Mouse (Mus musculus) ES-Bruce4 (cell line): Measurements from ENCODE around the gene Abcg8.

Experiments
- CTCF ChIP-seq: IDR thresholded peaks from one replicate; pipeline ENCODE4 v1.8.1; 2011; ENCODE audit warnings: low read depth, low read length
- EP300 ChIP-seq: IDR thresholded peaks from 2 replicates; pipeline ENCODE4 v1.6.1; 2011; ENCODE audit warnings: low read depth, low read length; ENCODE audit not compliant: insufficient read depth

DNA sequence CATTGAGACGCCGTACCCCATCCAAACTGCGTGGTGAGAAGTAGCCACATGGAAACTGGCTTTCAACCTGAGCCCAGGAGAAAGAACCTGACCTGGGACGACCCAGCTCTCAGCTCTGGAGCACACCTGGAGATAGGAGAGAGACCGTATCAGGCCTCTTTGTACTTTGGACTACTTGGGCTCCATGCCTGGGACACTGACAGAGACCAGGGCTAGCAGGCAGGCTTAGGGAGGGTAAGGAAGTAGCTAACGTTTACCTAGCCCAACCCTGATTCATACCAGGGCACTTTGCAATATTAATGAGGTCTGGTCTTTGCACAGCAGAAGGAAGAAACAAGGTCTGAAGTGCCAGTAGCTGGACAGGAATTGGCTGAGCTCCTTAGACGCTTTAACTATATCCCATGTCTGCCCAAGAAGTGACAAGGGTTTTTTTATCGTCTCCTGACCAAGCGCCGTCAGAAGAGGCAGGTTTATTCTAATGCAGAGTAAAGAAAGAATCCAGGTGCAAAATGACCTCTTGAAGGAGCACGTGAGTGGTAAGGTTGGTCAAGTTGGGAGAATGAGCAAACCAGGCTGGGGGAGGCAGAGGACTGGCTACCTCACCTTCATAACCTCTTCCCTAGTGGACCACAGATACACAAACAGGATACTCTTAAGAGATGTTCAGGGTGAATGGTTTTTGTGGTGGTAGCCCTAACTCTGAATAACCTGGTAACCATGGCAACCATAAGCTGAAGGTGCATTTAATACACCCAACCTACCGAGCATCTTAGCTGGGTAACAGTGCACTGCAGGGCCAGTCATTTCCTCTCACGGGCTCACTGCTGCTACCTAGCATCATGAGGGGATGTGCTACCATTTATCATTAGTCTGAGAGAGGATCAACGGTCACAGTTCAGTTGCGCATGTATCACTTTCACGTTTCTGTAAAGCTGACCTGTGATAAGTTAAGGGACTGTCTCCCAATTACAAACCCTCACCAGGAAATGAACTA is 3.4 kb upstream of the Abcg8 start:
- TF ChIP-seq CTCF (no peak), EP300 (no peak)
